Mouse (Mus musculus): ENCODE data around the gene Ccnyl1.
"Not testable (repeated sequence)": the region's sequence is repeated elsewhere in the genome, so short reads cannot be mapped to it uniquely, and the experiment has no call there.

The Ccnyl1 gene

GRCm38 (mm10) chr1:64690213-64691013 lies at the start of gene Ccnyl1:
TSS of gene Ccnyl1 (plus strand) at chr1:64690455.
- DNase-seq: peak; percentile 97 to 99

GRCm38 (mm10) chr1:64641069-64641468 lies 49.2 kb upstream of the Ccnyl1 start:
- no peak for DNase-seq

- not testable (repeated sequence) for DNase-seq
These were observed 47.7 kb upstream of the Ccnyl1 start for GRCm38 (mm10) chr1:64642541-64642940.

- DNase-seq: no peak
These were observed 45.7 kb upstream of the Ccnyl1 start for GRCm38 (mm10) chr1:64644513-64644912.

- no peak for DNase-seq
These were observed 40.7 kb upstream of the Ccnyl1 start for GRCm38 (mm10) chr1:64649362-64650124.

GRCm38 (mm10) chr1:64653701-64654100 lies 36.6 kb upstream of the Ccnyl1 start:
- no peak for DNase-seq

- no peak for DNase-seq
These were observed 34.8 kb upstream of the Ccnyl1 start for GRCm38 (mm10) chr1:64655415-64655814.

- DNase-seq: no peak
These were observed 33.7 kb upstream of the Ccnyl1 start for GRCm38 (mm10) chr1:64656423-64657129.

GRCm38 (mm10) chr1:64658876-64659275 lies 31.4 kb upstream of the Ccnyl1 start:
- DNase-seq: no peak

GRCm38 (mm10) chr1:64667111-64667633 lies 23.1 kb upstream of the Ccnyl1 start:
- no peak for DNase-seq

- no peak for DNase-seq
These were observed 20.8 kb upstream of the Ccnyl1 start for GRCm38 (mm10) chr1:64669451-64669850.

- no peak for DNase-seq
These were observed 16.3 kb upstream of the Ccnyl1 start for GRCm38 (mm10) chr1:64673931-64674330.

GRCm38 (mm10) chr1:64676060-64676839 lies 14.0 kb upstream of the Ccnyl1 start:
- no peak for DNase-seq

GRCm38 (mm10) chr1:64681499-64681898 lies 8.8 kb upstream of the Ccnyl1 start:
- DNase-seq: no peak

GRCm38 (mm10) chr1:64683039-64683438 lies 7.2 kb upstream of the Ccnyl1 start:
- no peak for DNase-seq

- no peak for DNase-seq
These were observed 5.8 kb upstream of the Ccnyl1 start for GRCm38 (mm10) chr1:64684440-64684839.

- no peak for DNase-seq
These were observed 2.2 kb upstream of the Ccnyl1 start for GRCm38 (mm10) chr1:64688046-64688445.

GRCm38 (mm10) chr1:64689561-64690212 lies 568 bp upstream of the Ccnyl1 start:
- peak; percentile 5 to 12 for DNase-seq

- peak in 1 of 2 experiments; percentile 41 for DNase-seq
These were observed 881 bp downstream of the Ccnyl1 start for GRCm38 (mm10) chr1:64691121-64691551.

- DNase-seq: peak in 1 of 2 experiments; percentile 26
These were observed 1.3 kb downstream of the Ccnyl1 start for GRCm38 (mm10) chr1:64691581-64691980.

GRCm38 (mm10) chr1:64695156-64695555 lies 4.9 kb downstream of the Ccnyl1 start:
- no peak for DNase-seq

- DNase-seq: no peak
These were observed 11.5 kb downstream of the Ccnyl1 start for GRCm38 (mm10) chr1:64701780-64702179.

Measured in B cell, adult 2 months (primary cell).